Mouse (Mus musculus) brain, adult 2 months (tissue): ENCODE measurements around the gene Ptpn1.
A peak's percentile ranks its signal among the peaks of the same experiment; 100 is the strongest.

Experiments
- DNase-seq: peaks from one replicate; pipeline ENCODE4 v3.0.0; 2011; ENCODE audit warnings: low read depth, low spot score

The Ptpn1 gene

DNA sequence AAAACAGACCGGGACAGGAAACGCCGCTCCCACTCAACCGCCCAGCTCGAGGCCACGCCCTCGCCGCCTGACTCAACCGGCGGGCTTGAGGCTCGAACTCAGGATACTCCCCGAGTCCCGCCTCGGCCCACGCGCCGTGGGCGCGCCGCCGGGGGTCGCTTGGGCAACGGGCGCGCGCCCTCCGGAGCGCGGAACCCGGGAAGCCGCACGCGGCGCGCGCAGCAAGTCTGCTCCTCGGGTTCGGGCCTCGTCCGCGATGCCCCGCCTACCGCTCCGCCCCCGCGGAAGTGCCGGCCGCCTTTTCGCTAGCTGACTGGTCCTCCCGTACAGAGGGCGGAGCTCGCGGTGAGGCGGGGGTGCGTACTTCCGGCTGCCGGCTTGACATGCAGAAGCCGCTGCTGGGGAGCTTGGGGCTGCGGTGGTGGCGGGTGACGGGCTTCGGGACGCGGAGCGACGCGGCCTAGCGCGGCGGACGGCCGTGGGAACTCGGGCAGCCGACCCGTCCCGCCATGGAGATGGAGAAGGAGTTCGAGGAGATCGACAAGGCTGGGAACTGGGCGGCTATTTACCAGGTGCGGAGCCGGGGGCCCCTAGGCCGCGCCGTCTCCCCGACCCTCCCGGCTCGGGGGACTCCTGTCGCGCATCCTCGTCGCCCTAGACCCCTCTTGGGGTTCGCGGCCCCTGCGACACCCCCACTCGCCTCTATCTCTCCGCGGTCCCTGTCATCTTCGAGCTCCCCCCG lies at the start of gene Ptpn1:
Gene Ptpn1 (plus strand): TSS at position 73 of the 742 bp plus-strand sequence.
- peak; percentile 98 for DNase-seq

DNA sequence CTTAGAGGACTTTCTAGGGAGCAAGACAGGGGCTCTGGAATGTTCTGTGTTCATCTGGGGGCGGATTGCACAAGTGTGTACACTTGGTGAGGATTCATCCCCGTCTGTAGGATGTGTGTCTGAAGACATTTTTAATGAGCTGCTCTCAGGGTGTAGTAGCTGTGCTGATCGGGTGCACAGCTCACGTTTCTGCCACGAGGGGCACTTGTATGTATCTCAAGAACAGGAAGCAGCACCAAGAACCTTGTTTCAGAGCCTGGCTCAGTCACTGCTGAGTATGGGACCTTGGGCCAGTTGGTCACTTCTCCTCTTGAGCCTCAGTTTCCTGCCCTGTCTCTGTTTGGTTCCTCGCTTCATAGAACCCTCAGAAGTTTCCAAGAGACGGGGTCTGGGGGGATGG lies 45.4 kb upstream of the Ptpn1 start:
- peak; percentile 22 for DNase-seq

DNA sequence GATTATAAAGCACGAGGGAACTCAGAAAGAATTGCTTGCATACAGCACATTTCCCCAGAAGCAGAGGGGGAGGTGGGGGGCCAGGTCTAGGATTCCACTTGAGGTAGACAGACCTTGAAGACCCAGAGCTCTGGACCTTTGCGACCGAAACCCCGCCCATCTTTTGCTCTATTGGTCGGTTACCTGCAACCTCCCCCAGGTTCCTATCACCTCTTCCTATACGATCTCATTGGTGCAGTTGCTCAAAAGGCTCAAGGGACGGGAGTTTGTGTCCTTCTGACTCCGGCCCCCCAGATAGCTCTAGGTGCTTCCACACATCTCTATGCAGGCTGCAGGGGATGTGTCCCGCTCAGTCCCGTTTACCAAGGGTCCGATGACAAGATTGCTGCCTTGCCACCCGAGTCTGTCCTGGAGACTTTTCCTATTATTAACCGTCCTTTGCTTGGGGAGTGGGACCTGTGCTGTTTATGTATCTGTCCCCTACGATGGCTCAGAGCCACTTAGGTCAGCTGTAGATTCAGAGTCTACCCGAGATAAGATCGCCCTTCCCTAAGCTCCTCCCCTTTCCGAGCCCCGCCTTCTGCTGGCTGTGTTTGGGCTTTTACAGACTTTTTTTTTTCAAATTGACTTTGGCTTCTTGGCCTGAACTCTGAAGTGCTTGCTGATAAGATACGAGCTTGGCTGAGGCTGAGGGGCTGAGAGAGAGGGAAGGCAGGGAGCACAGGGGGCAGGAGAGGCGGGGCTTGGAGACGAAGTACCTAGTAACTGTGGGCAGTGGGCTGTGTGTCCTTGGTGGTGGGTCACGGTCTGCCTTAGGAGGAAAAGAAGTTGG lies 44.1 kb upstream of the Ptpn1 start:
- no peak for DNase-seq

DNA sequence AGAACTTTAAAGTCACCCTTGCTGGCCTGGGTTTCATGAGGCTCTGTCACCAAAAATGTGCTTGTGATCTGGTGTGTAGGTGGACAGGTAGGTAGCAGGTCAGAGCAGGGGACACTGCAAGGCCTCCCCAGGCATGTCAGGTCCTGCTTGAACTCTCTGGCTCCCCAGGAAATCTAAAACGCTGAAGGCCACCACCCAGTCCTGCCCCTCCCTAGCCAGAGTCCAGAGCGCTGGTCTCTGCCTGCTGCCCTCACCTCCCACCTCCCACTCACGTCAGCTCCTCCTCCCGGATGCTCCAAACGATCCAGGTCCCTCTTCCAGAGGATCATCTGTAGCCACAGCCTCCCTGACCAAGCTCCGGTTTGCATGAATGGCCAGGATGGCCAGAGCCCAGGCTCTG lies 43.0 kb upstream of the Ptpn1 start:
- DNase-seq = no peak

DNA sequence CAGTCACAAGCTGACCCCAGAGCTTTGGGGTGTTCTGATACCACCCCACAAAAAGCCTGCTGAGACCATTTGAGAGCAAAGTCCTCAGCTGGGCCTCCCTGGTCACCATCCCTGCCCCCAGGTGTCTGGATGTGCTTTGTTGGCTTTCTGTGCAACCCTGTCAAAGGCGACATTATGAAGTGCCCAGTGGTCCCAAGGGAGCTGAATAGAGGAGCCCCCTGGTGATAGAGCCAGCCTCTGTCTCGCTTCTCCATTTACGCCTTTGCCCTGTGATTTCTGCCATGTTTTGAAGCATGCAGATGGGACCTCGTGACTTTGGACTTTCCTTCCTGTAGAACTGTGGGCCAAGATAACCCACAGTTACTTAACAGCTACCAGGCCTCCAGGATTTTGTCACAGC lies 42.0 kb upstream of the Ptpn1 start:
- DNase-seq = no peak

DNA sequence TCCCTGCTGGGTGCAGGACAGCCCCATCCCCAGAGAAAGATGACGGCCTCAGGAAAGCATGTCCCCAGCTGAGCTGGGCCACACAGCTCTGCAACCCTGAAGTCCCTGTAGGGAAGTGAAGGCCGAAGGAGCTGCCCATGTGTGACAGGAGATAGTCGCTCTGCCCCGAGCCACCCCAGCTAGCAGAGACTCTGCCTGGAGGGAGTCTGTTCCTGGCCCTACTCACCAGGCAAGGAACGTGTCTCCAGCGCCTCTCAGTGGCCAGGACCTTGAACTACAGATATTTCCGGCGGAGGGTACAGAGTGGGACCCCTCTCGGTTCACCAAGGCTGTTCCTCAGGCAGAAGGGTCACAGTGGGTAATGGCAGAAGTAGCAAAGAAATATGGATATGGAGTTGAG lies 39.9 kb upstream of the Ptpn1 start:
- DNase-seq = peak; percentile 19

DNA sequence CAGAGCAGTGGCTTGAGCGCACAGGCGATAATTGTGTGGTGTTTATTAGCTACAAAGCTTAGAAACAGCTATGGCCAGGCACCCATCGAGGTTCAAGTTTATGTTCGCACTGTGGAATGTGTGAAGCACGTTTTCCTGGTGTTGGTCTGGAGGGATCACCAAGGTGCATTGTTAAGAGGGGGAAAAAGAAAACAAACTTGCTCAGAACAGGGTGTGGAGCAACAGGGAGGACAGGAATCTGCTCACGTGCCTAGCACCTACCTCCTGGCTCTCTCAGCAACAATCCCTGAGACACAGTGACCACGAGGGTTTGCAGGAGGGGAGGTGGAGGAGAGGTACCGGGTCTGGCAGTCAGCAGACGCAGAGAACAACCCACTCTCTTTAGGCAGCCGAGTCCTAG lies 38.2 kb upstream of the Ptpn1 start:
- DNase-seq = no peak

DNA sequence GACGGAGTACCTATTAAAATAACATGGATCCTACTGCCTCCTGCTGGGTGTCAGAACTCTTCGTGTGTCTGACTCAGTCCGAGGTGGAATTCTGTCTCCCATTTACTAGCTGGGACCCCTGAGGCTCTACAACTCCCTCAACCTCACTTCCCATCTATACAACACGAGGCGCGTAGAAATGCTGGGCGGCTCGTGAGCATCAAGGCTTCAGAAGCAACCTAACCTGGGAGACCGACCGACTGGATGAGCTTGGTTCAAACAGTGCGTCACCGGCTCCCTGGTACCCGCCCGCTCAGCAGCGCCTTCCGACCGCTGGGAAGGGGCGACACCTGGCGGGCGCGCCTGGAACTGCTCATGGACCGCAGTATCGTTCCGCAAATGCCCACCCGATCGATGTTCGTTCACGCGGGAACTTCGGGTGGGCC lies 36.9 kb upstream of the Ptpn1 start:
- peak; percentile 84 for DNase-seq

DNA sequence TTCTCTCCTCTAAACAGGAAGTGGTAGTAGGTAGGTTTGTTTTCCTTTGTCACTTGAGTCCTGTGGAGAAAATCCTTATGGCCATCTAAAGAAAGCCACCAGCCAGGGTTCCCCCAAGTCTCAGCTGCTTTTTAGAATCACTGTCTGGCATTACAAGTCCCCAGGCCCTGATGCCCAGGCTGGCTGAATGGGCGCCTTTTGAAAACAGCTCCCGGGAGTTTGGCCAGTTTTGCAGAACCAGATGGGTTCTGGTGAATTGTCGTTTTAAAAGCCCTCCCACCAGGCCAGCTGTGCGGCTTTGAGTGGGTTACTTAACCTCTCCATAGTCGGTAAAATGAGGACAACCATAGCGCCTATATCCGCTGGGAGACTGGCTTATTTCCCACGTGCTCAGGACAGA lies 34.0 kb upstream of the Ptpn1 start:
- peak; percentile 60 for DNase-seq

DNA sequence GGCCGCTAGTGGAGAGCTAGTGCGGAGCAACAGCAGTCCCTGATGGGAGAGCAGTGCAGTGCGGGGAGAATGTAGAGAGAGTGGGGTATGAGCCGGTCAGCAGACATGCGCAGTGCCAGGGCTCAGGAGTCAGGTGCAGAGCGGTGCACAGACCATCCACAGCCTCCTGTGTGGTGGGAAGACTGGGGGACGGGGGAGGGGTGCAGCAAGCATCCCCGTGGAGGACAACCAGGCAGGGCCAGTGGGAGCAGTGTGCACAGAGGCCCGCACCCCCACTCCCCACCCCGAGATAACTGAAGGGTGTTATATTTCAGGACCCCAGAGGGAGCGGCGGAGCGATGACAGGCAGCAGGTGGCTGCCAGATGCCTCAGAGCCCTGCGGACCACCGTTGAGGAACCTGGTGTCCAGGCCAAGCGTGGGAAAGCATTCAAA lies 31.9 kb upstream of the Ptpn1 start:
- DNase-seq = no peak

DNA sequence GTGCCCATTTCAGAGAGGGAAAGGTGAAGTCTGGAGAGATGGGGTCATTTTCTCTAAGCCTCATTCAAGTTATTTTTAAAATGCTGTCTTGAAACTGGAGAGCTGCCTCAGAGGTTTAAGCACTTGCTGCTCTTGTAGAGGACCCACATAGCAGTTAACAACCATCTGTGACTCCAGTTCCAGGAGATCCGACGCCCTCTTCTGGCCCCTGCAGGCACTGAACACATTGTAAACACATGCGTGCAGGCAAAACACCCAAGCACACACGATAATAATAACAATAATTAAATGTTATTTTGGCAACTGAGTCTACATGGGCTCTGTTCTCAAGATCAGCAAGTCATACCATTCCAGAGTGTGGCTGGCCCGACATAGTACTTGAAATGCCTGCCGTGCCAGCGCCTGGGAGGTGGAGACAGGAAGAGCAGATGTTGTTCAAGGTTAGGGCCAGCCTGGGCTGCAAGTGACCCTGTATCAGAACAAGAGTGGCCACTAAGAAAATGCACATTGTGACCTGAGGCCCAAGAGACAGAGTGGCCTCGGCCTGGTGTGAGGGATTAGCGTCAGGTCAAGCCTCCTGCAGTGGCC lies 29.6 kb upstream of the Ptpn1 start:
- no peak for DNase-seq

DNA sequence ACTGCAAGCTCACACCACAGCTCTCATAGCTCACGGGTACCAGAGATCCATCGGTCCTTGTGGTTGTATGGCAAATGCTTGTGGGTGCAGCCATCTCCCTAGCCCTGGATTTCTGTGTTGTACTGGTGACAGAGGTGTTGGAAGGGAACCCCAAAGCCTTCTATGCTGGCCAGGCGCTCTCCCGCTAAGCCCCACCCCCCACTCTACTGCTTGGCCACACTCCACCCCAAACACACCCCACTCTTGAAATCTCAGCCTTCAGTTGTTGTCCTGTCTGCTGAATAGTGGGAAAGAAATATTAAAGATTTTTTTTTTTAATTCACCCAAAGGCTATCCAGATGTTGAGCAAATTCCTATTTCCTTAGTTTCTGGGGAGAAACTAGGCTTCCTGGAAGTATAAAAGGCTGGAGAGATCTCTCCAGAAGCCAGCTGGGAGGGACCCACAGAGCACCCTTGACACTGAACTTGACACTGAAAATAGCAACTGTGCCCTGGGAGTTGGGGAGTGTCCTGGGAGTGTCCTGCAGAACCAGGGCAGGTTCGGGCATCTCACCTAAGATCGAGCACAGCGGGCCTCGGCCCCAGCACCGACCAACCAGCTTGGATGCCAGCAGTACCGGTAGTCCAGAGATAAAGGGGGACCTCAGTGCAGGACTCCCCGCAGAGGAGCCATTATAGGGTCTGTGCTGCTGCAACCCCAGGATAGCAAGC lies 28.5 kb upstream of the Ptpn1 start:
- no peak for DNase-seq

DNA sequence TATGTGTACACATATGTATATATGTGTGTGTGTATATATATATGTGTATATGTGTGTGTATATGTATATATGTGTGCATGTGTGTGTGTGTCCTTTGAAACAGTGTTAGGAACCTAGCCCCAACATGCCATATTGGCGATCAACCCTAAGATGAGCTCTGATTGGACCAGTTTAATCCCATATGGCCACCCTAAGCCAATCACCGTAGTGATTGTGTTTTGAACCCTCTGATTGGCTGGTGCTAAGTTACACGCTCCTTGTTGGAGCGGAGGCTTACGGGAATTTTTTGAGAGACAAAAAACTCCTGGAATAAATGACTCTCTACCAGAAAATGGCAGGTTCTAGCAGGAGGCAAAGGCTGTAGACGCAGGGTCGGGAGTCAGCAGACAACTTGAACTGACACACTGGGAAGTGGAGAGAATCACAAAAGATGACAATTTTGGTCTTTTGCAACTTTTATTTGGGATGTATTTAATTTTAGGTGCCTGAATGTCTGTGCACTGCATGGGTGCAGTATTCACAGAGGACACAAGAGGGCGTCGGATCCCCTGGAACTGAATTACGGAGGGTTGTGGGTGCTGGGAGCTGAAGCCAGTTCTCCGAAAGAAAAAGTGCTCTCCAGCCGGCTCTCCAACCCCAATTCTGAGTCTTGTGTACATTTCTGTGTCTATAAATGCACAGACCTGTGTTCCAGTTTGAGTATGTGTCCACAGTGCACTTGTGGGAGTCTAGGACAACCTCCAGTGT lies 27.1 kb upstream of the Ptpn1 start:
- no peak for DNase-seq

DNA sequence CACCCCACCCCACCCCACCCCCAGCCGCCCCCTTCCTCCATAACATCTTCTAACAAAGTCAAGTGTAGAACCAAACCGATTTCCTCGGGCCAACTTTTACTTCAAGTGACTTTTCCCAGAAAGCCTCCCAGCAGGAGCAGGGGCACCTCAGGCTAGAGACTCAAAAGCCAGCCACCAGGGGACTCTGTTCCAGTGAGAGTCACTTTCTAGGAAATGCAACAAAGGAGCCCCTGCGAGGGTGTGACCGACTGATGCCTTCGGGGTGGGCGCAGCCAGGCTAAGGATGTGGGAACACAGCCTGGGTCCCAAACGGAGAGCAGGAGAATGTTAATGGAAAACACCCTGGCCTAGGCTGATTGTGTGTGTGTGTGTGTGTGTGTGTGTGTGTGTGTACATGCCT lies 26.3 kb upstream of the Ptpn1 start:
- no peak for DNase-seq

DNA sequence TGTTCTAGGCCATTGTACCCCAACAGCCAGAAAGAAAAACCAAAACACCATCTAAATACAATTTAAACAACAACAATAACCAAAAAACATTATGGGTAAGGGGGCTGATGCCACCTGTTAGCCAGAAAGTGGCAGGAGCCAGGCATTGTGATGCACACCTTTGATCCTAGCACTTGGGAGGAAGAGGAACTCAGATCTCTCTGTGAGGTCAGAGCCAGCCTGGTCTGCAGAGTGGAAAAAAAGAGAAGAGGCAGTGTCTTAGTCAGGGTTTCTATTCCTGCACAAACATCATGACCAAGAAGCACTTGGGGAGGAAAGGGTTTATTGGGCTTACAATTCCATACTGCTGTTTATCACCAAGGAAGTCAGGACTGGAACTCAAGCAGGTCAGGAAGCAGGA lies 25.1 kb upstream of the Ptpn1 start:
- DNase-seq = no peak

DNA sequence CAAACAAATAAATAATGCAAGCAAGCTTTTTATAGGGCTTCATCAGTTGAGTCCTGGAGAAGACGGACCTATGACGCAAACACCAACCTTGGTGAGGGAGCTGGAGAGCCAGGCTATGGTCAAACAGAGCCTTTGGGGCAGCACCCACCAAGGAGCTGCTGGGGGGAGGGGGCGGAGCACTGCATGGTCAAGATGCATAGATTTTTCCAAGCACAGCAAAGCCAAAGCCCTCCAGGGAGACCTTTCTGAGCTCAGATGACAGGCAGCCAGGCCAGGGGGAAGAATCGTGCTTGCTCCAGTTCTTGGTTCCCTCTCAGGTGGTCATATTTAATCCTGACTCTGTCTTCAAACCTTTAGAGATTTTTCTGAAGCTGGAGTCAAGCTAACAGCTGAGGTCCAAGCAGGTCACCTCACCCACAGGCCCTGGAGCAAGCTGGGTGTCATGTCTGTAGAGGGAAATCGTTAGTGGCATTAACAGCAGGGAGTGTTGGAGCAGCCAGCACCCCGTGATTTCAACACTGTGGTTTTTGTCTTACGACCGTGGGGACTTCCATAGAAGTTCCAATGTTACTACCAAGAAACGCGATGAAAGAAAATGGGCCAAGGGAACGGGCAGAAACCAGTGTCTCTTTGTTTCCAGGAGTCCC lies 22.2 kb upstream of the Ptpn1 start:
- DNase-seq = no peak

DNA sequence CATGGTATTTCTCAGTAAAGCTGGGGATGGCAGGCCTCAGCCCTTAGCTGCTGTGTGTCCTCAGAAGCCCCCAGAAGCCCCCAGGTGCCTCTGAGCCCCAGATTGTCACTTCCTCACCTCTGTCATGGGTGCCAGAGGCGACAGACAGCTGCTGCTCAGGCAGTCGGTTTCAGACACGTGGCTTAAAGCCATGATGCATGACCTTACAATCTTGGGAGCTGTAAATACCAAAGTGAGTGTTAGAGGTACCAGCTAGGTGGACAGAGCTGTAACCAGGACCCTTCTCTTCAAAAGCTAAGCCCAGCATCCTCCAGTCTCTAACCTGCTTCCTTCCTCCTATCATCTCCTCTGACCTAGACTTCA lies 21.7 kb upstream of the Ptpn1 start:
- DNase-seq = no peak

DNA sequence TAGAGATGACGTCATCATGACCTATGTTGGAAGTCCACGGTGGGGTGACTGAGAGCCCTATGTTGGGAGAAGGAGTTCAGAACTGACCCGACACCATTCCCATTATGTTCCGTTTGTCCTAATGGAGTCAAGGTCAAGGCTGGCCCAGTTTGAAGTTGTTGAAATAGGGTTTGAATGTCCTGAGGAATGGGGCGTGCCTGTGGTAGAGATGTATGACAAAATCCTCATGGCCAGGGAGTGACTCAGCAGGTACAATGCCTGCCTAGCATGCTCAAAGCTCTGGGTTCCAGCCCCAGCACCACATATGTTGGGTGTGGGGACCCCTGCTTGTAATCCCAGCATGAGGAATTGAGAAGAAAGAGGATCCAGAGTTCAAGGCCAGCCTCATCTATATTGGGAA lies 20.3 kb upstream of the Ptpn1 start:
- no peak for DNase-seq

DNA sequence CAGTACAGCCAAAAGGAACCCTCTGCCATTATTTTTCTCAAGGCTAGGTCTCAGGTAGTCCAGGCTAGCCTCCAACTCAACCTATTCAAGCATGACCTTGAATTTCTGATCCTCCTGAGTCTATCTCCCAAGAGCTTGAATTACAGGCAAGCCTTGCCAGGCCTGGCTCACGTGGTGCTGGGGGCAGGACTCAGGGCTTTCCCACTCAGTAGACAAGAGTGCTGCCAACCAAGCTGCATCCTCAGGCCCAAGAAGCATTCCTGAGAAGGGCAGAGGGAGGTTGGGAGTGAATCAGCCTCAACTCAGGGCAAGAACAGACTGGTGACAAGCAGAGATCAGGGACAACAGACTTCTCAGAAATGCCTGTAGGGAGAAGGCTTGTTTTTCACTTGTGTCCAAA lies 12.8 kb upstream of the Ptpn1 start:
- no peak for DNase-seq

DNA sequence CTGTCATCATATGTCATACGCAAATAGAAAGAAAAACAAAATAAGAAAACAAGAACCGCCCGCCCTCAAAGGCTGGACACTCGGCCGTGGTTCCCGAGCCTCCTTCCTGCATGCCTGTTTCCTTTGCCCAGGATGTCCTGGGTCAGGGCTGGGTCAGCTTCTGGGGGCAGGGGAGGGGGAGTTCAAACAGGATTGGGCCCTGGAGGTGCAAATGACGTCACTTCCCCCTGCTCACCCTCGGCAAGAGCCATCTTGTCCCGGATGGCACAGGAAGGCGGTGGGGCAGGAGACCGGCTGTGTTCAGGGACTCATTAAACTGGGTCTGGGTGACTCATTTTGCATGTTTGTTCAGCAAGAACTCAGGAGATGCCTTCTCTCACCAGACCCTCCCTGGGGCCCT lies 11.8 kb upstream of the Ptpn1 start:
- no peak for DNase-seq

DNA sequence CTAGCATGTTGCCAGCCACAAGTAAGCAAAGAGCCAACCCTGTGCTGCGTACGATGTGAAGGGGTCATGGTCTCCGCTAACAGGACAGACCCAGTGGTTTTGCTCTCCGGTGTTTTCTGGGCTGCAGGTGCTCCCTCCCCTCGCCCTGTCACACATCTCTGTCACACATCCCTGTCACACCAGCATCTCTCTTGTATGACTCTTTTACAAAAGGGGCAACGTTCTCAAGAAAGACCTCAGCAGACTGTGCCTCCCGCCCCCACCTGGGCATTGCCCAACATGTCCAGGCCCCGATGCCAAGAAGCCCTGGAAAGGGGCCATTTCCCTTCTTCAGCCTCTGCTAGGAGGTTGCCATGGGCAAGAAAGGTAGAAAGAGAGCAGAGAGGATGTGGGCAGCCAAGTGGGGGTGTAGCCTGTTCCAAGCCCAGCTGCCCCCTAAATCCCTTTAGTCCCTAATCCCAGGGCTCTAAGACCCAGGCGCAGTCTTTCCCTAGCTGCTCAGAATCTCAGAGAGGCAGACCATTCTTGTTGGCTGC lies 10.8 kb upstream of the Ptpn1 start:
- DNase-seq = no peak
